Mouse (Mus musculus) testis, adult 2 months (tissue): ENCODE results near the gene Nubpl.

ENCODE experiments used
- CTCF ChIP-seq: fragments of 200-500 bp; IDR thresholded peaks from 2 replicates; pipeline ENCODE4 v1.5.1; 2012; ENCODE audit warnings: low read depth, mild to moderate bottlenecking, inconsistent platforms, low read length, moderate library complexity; ENCODE audit not compliant: control insufficient read depth, insufficient read depth, insufficient replicate concordance
- POLR2A ChIP-seq: fragments of 200-500 bp; IDR thresholded peaks from 2 replicates; pipeline ENCODE4 v1.6.1; 2012; ENCODE audit warnings: low read depth, mild to moderate bottlenecking, inconsistent platforms, low read length, moderate library complexity; ENCODE audit not compliant: control insufficient read depth

DNA sequence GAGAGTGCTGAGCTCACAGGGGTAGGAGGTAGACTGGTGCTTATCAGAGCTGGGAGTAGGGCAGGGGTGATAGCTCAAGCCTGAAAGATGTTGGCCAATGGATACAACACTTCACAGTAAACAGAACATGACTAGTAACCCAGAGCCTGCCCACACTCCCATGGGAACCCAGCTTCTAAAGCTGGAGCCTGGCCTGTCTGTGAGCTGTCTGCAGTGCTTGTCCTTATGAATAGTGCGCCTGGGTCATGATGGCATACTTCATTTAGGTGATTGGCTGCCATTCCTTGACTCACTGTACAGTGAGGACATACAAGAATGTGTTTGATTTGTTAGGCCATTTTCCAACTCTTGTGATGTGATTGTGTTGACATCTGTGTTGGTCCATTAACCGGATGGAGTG is 200.5 kb downstream of the Nubpl start:
- no peak for TF ChIP-seq POLR2A
- TF ChIP-seq CTCF, result no peak
